Mouse (Mus musculus) heart, adult 10 weeks (tissue): Measurements from ENCODE around the gene Olfr318. TPM values are rescaled to one million over a fixed set of nuclear protein-coding genes. Genes with fewer than 3 reads are reported as not detected.

Experiments
- polyA plus RNA-seq: library from polyadenylated mRNA; stranded (reverse); fragments of 350-450 nt; fragmentation: Illumina TruSeq; extraction: RNeasy Lipid Tissue Mini Kit (QIAGEN cat#74804); gene quantifications from one replicate; pipeline ENCODE4 v1.2.3, GENCODE M21; 2014; ENCODE audit warnings: low read depth, low replicate concordance

Gene Olfr318
- not detected for polyA plus RNA-seq

GRCm38 (mm10) chr11:58723914-58724313 lies at the start of gene Olfr318:
Gene Olfr318 (minus strand): TSS chr11:58724014.

GRCm38 (mm10) chr11:58772888-58773287 lies 49.1 kb upstream of the Olfr318 start, which contains the start of gene Olfr315:
Gene Olfr315 (plus strand): TSS chr11:58773188.

GRCm38 (mm10) chr11:58752434-58752833 lies 28.6 kb upstream of the Olfr318 start, which contains the start of gene Olfr316:
Gene Olfr316 (plus strand): TSS chr11:58752734.

GRCm38 (mm10) chr11:58738792-58739262 lies 15.0 kb upstream of the Olfr318 start, which contains the start of gene Olfr317:
Gene Olfr317 (minus strand): TSS chr11:58739212.

GRCm38 (mm10) chr11:58698862-58699261 lies 25.0 kb downstream of the Olfr318 start, which contains the start of gene Olfr319:
Gene Olfr319 (plus strand): TSS chr11:58699162.

GRCm38 (mm10) chr11:58680799-58681198 lies 43.0 kb downstream of the Olfr318 start, which contains the start of gene Olfr320:
Gene Olfr320 (plus strand): TSS chr11:58681099.

Other genes starting within 250 kb of the Olfr318 start
- not detected for gene Olfr332, start 231.5 kb downstream of the Olfr318 start, polyA plus RNA-seq
- gene Olfr331, start 221.4 kb downstream of the Olfr318 start, polyA plus RNA-seq = not detected
- gene Olfr330, start 189.2 kb downstream of the Olfr318 start, polyA plus RNA-seq = not detected
- gene Olfr329-ps, start 177.6 kb downstream of the Olfr318 start, polyA plus RNA-seq = not detected
- gene Olfr328, start 168.4 kb downstream of the Olfr318 start, polyA plus RNA-seq = not detected
- gene Olfr224, start 153.5 kb downstream of the Olfr318 start, polyA plus RNA-seq = not detected
- not detected for gene Olfr325, start 146.3 kb downstream of the Olfr318 start, polyA plus RNA-seq
- not detected for gene Olfr324, start 128.9 kb downstream of the Olfr318 start, polyA plus RNA-seq
- 21.0 TPM for gene 2210407C18Rik, start 107.9 kb downstream of the Olfr318 start, polyA plus RNA-seq
- not detected for gene Olfr323, start 93.5 kb downstream of the Olfr318 start, polyA plus RNA-seq
- not detected for gene Trim58, start 83.5 kb downstream of the Olfr318 start, polyA plus RNA-seq
- gene Olfr322, start 65.2 kb downstream of the Olfr318 start, polyA plus RNA-seq = not detected
- gene Olfr320, start 42.9 kb downstream of the Olfr318 start, polyA plus RNA-seq = not detected
- gene Olfr319, start 24.9 kb downstream of the Olfr318 start, polyA plus RNA-seq = not detected
- gene Olfr317, start 15.2 kb upstream of the Olfr318 start, polyA plus RNA-seq = not detected
- not detected for gene Olfr316, start 28.7 kb upstream of the Olfr318 start, polyA plus RNA-seq
- gene Olfr315, start 49.2 kb upstream of the Olfr318 start, polyA plus RNA-seq = not detected
- not detected for gene Olfr314, start 58.9 kb upstream of the Olfr318 start, polyA plus RNA-seq
- not detected for gene Fam183b, start 77.9 kb upstream of the Olfr318 start, polyA plus RNA-seq
- gene Olfr313, start 91.0 kb upstream of the Olfr318 start, polyA plus RNA-seq = not detected
- gene Olfr312, start 105.2 kb upstream of the Olfr318 start, polyA plus RNA-seq = not detected
- not detected for gene Olfr311, start 115.2 kb upstream of the Olfr318 start, polyA plus RNA-seq
- 2.0 TPM for gene Gm12258, start 123.1 kb upstream of the Olfr318 start, polyA plus RNA-seq
- gene 2810021J22Rik, start 143.2 kb upstream of the Olfr318 start, polyA plus RNA-seq = 1.9 TPM
- 2.0 TPM for gene Zfp39, start 180.2 kb upstream of the Olfr318 start, polyA plus RNA-seq
- not detected for gene Btnl10, start 193.9 kb upstream of the Olfr318 start, polyA plus RNA-seq
- 123 TPM for gene Rnf187, start 214.9 kb upstream of the Olfr318 start, polyA plus RNA-seq
- 0.94 TPM for gene Hist3h2ba, start 224.9 kb upstream of the Olfr318 start, polyA plus RNA-seq
- 13.8 TPM for gene Hist3h2a, start 230.7 kb upstream of the Olfr318 start, polyA plus RNA-seq
- 0.24 TPM for gene Trim17, start 230.7 kb upstream of the Olfr318 start, polyA plus RNA-seq